Mouse (Mus musculus) myocyte (in vitro differentiated cells): ENCODE results near the gene B3galnt1. TPM values are rescaled to one million over a fixed set of nuclear protein-coding genes. Genes with fewer than 3 reads are reported as not detected.

Source experiments
- H3K27me3 ChIP-seq: one replicate; pipeline ENCODE4 v1.6.1; 2011; ENCODE audit not compliant: control insufficient read depth, insufficient read depth, insufficient read length
- H3K36me3 ChIP-seq: one replicate; pipeline ENCODE4 v1.6.1; 2011; ENCODE audit not compliant: control insufficient read depth, insufficient read depth
- H3K4me2 ChIP-seq: one replicate; pipeline ENCODE4 v1.6.1; 2011; ENCODE audit warnings: low read depth, control low read depth
- H3K4me3 ChIP-seq: one replicate; pipeline ENCODE4 v1.5.1; 2011; ENCODE audit warnings: mild to moderate bottlenecking, control low read depth, moderate library complexity
- H3K79me2 ChIP-seq: one replicate; pipeline ENCODE4 v1.6.1; 2011; ENCODE audit not compliant: control insufficient read depth, insufficient read depth
- H3ac ChIP-seq: one replicate; pipeline ENCODE4 v1.6.1; 2011; ENCODE audit not compliant: control insufficient read depth, insufficient read length
- CEBPB ChIP-seq: IDR thresholded peaks from 2 replicates; pipeline ENCODE4 v1.6.1; 2011; ENCODE audit warnings: mild to moderate bottlenecking, moderate library complexity; ENCODE audit not compliant: poor library complexity, insufficient read depth, severe bottlenecking
- E2F4 ChIP-seq: IDR thresholded peaks from one replicate; pipeline ENCODE4 v1.6.1; 2011; ENCODE audit warnings: mild to moderate bottlenecking, control low read depth, moderate library complexity; ENCODE audit not compliant: insufficient read depth
- MAX ChIP-seq: IDR thresholded peaks from one replicate; pipeline ENCODE4 v1.6.1; 2011; ENCODE audit warnings: low read depth, mild to moderate bottlenecking, control low read depth
- MYOD1 ChIP-seq, 3 experiments: IDR thresholded peaks; one replicate each; pipeline ENCODE4 v1.6.1; 2011; ENCODE audit warnings: control low read depth in 2 of 3, low read depth in 2 of 3, mild to moderate bottlenecking in 2 of 3, moderate library complexity in 1 of 3; ENCODE audit not compliant: insufficient read length in 2 of 3, control insufficient read depth in 1 of 3
- MYOG ChIP-seq, 3 experiments: IDR thresholded peaks; one replicate each; pipeline ENCODE4 v1.6.1; 2011; ENCODE audit warnings: control low read depth in 2 of 3, low read depth in 2 of 3, mild to moderate bottlenecking in 2 of 3; ENCODE audit not compliant: insufficient read length in 2 of 3, control insufficient read depth in 1 of 3, insufficient read depth in 1 of 3
- POLR2A ChIP-seq: IDR thresholded peaks from one replicate; pipeline ENCODE4 v1.6.1; 2011; ENCODE audit warnings: low read depth, mild to moderate bottlenecking, control low read depth, moderate library complexity; ENCODE audit not compliant: insufficient read length
- POLR2AphosphoS2 ChIP-seq: IDR thresholded peaks from one replicate; pipeline ENCODE4 v1.6.1; 2011; ENCODE audit warnings: low read depth, control low read depth; ENCODE audit not compliant: insufficient read length
- REST ChIP-seq: IDR thresholded peaks from one replicate; pipeline ENCODE4 v1.6.1; 2011; ENCODE audit warnings: mild to moderate bottlenecking, control low read depth, moderate library complexity; ENCODE audit not compliant: insufficient read depth, insufficient read length
- SRF ChIP-seq: IDR thresholded peaks from one replicate; pipeline ENCODE4 v1.6.1; 2011; ENCODE audit warnings: low read depth; ENCODE audit not compliant: control insufficient read depth, insufficient read length
- TCF12 ChIP-seq: IDR thresholded peaks from one replicate; pipeline ENCODE4 v1.6.1; 2011; ENCODE audit warnings: mild to moderate bottlenecking, control low read depth; ENCODE audit not compliant: poor library complexity, insufficient read depth, severe bottlenecking
- TCF3 ChIP-seq: IDR thresholded peaks from one replicate; pipeline ENCODE4 v1.6.1; 2011; ENCODE audit warnings: low read depth, control low read depth; ENCODE audit not compliant: insufficient read length
- USF1 ChIP-seq: IDR thresholded peaks from one replicate; pipeline ENCODE4 v1.6.1; 2011; ENCODE audit warnings: low read depth, mild to moderate bottlenecking, control low read depth, moderate library complexity
- polyA plus RNA-seq: library from polyadenylated mRNA; unstranded; fragments of >200 nt; fragmentation: generic; extraction: Trizol; gene quantifications from one replicate; pipeline ENCODE4 v1.2.1, GENCODE M21; 2012; ENCODE audit warnings: missing spikeins

B3galnt1 gene
- polyA plus RNA-seq, 1 experiment = 1.6 TPM

DNA sequence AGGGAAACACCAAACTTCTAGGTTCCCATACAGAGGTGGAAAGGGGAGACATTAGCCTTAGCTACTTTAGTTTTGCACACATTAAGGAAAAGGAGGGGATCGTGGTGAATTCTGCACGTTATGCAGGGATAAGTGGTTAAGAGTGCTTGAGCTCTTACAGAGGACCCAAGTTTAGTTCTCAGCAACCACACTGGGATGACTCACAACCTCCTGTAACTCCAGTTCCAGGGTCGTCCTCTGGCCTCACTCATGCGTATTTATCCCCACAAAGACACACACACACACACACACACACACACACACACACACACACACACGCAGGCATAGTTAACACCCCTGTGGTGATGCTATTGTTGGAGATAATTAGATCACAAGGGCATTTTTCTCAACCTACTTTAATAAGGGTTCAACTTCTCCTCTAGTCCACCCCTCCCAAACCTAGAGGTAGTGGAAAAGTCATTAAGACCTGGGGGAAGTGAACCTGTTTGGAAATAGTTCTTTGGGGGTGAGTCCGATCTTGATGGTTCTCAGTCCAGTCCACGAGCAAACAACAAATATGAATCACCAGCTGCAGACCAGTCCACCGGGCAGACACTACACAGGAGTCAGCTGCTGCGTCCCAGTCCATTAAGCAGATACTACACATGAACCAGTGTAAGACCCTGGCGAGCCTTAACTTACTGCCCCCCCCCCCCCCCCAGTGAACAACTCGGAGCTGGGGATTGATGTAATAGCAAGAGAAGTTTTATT, 27.6 kb upstream of the B3galnt1 start:
- Histone ChIP-seq H3ac (no peak overlapping the region), H3K4me3 (no peak overlapping the region), H3K79me2 (no peaks in the 10 kb centered on the region), H3K27me3 (no peaks in the 10 kb centered on the region), H3K36me3 (no peaks in the 10 kb centered on the region), H3K4me2 (no peak overlapping the region)
- TF ChIP-seq E2F4 (no peak), USF1 (no peak)

GRCm38 (mm10) chr3:69624182-69624581, 25.4 kb upstream of the B3galnt1 start:
- H3K36me3 ChIP-seq = no peaks in the 10 kb centered on the region
- TF ChIP-seq POLR2A = no peak
- TF ChIP-seq POLR2AphosphoS2 = no peak
- no peak overlapping the region for H3ac ChIP-seq
- H3K79me2 ChIP-seq = no peaks in the 10 kb centered on the region
- no peaks in the 10 kb centered on the region for H3K27me3 ChIP-seq
- no peak overlapping the region for H3K4me3 ChIP-seq
- no peak overlapping the region for H3K4me2 ChIP-seq

- Histone ChIP-seq H3K4me2 (no peak overlapping the region), H3K4me3 (no peak overlapping the region), H3K27me3 (no peaks in the 10 kb centered on the region), H3K36me3 (no peaks in the 10 kb centered on the region), H3ac (no peak overlapping the region), H3K79me2 (no peaks in the 10 kb centered on the region)
- TF ChIP-seq MYOG (IDR thresholded peaks at IDR 0.05; ENCODE audit: control insufficient read depth in 1 of 3, insufficient read depth in 1 of 3, insufficient read length in 2 of 3, low read depth in 2 of 3) = no peak
- no peak for TF ChIP-seq POLR2AphosphoS2
- TF ChIP-seq MYOD1 (IDR thresholded peaks at IDR 0.05; ENCODE audit: control insufficient read depth in 1 of 3, insufficient read length in 2 of 3, low read depth in 2 of 3) = no peak
- TF ChIP-seq E2F4 = no peak
- no peak for TF ChIP-seq TCF12
- no peak for TF ChIP-seq SRF
- TF ChIP-seq CEBPB = no peak
- TF ChIP-seq MAX = no peak
- TF ChIP-seq USF1 = no peak
Measured at GRCm38 (mm10) chr3:69607909-69608308, 9.1 kb upstream of the B3galnt1 start.

DNA sequence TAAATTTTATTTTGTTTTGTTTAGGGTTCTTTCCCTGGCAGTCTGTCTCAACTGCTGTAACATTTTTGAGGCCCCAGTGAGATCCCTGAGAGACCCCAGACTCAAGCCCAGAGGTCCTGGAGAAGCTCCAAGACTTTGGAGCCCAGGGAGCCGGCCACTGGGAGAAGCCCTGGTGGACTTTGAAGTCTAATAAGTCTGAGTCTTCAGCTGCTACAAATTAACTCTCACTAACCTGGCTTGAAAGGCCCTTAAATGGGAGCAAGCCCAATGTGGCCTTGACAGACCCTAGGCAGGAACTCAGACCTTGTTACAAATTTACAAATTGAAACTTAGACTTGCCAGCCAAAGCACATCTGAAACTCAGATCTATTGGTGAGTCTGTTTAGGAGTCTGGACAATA, 8.7 kb upstream of the B3galnt1 start:
- no peaks in the 10 kb centered on the region for H3K79me2 ChIP-seq
- no peak overlapping the region for H3ac ChIP-seq
- TF ChIP-seq POLR2AphosphoS2 (no peak), MYOD1 (IDR thresholded peaks at IDR 0.05; ENCODE audit: control insufficient read depth in 1 of 3, insufficient read length in 2 of 3, low read depth in 2 of 3) (no peak), USF1 (no peak), MYOG (IDR thresholded peaks at IDR 0.05; ENCODE audit: control insufficient read depth in 1 of 3, insufficient read depth in 1 of 3, insufficient read length in 2 of 3, low read depth in 2 of 3) (no peak), TCF12 (no peak), MAX (no peak), E2F4 (no peak)
- H3K4me3 ChIP-seq = no peak overlapping the region
- H3K4me2 ChIP-seq = no peak overlapping the region
- H3K27me3 ChIP-seq = no peaks in the 10 kb centered on the region
- no peaks in the 10 kb centered on the region for H3K36me3 ChIP-seq

DNA sequence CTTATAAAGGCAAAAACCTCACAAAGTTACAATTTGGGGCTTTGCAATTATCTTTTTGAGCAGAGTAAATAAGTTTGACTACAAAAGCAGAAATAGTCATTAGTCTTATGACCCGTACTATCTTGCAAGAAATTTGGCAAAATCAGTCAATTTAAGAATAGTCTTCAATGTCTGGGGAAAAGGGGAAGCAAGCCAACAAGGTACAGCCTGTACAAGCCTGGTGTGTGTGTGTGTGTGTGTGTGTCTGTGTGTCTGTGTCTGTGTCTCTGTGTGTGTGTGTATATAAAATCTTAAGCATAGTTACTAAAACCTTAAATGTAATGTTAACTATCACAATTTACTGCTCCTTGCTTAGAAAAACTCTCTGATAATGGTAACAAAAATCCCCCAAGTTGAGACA, 8.2 kb upstream of the B3galnt1 start:
- no peak for TF ChIP-seq MYOD1 (IDR thresholded peaks at IDR 0.05; ENCODE audit: control insufficient read depth in 1 of 3, insufficient read length in 2 of 3, low read depth in 2 of 3)
- no peak for TF ChIP-seq POLR2A
- TF ChIP-seq TCF3 = no peak
- no peak for TF ChIP-seq SRF
- Histone ChIP-seq H3K27me3 (no peaks in the 10 kb centered on the region), H3ac (no peak overlapping the region), H3K4me3 (no peak overlapping the region), H3K4me2 (no peak overlapping the region), H3K79me2 (no peaks in the 10 kb centered on the region), H3K36me3 (no peaks in the 10 kb centered on the region)

DNA sequence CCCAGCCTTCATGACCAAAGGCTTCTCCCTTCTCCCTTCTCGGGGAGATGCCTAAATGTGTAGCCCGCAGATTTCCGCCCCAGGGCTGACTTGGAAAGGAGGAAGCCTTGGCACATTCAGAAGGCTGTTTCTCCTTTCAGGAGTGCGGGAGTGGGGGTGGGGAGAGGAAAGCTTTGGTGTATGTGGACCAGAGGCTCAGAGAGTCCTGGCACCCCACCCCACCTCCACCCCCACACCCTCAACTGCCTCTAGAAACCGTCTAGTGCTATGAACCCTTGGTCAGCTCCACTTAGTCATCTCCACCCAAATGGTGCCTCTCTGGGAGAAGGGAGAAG, 373 bp upstream of the B3galnt1 start:
- Histone ChIP-seq H3K27me3 (no peaks in the 10 kb centered on the region), H3K4me3 (peak overlapping the region; percentile 12), H3K79me2 (no peaks in the 10 kb centered on the region), H3ac (no peak overlapping the region), H3K36me3 (no peaks in the 10 kb centered on the region), H3K4me2 (peak overlapping the region; percentile 73)
- no peak for TF ChIP-seq USF1
- no peak for TF ChIP-seq POLR2A
- no peak for TF ChIP-seq POLR2AphosphoS2
- TF ChIP-seq SRF = no peak
- no peak for TF ChIP-seq MYOG (IDR thresholded peaks at IDR 0.05; ENCODE audit: control insufficient read depth in 1 of 3, insufficient read depth in 1 of 3, insufficient read length in 2 of 3, low read depth in 2 of 3)
- TF ChIP-seq MYOD1 (IDR thresholded peaks at IDR 0.05; ENCODE audit: control insufficient read depth in 1 of 3, insufficient read length in 2 of 3, low read depth in 2 of 3) = no peak
- no peak for TF ChIP-seq CEBPB
- no peak for TF ChIP-seq E2F4
- no peak for TF ChIP-seq MAX
- TF ChIP-seq REST = no peak
- no peak for TF ChIP-seq TCF3
- no peak for TF ChIP-seq TCF12
